Mouse (Mus musculus): ENCODE measurements at regions not wholly inside any gene's neighbourhood (a gene's known extent, or its start where the extent isn't known, plus 50 kb on each side); places are given as distances from the start of the nearest gene placed in this dataset.

- TF ChIP-seq ZNF384 (IDR thresholded peaks at IDR 0.05; ENCODE audit: low read depth, low read length) (no peak), ZC3H11A (IDR thresholded peaks at IDR 0.05; ENCODE audit: borderline replicate concordance, low read depth, low read length) (no peak), CHD2 (IDR thresholded peaks at IDR 0.05; ENCODE audit: low read depth, low read length) (no peak)
Observed at GRCm38 (mm10) chr13:28773466-28773865, 180.0 kb downstream of the Sox4 start.

All from ES-E14 (cell line).